Mouse (Mus musculus): ENCODE measurements at regions not wholly inside any gene's neighbourhood (a gene's known extent, or its start where the extent isn't known, plus 50 kb on each side); places are given as distances from the start of the nearest gene placed in this dataset.
A peak's percentile ranks its signal among the peaks of the same experiment; 100 is the strongest.

DNA sequence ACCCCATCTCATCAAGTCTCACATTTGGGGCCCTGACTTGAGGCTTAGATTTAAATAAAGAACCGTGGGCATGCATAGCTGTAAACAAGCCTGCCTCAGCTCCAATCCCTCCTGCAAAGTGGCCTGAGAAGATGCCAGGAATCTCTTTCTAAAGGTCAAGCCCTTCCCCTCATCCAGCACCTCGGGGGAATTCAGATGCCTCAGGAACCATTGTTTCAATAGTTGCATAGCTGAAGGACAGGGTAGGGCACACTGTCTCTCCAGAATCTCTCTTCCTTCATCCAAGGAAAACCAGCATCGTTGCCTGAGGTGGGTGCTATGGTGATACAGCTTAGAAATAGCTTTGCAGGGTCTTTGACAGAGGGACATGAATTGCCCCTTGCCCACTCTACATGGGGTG, 154.4 kb downstream of the Thbs2 start:
- no peak for DNase-seq

DNA sequence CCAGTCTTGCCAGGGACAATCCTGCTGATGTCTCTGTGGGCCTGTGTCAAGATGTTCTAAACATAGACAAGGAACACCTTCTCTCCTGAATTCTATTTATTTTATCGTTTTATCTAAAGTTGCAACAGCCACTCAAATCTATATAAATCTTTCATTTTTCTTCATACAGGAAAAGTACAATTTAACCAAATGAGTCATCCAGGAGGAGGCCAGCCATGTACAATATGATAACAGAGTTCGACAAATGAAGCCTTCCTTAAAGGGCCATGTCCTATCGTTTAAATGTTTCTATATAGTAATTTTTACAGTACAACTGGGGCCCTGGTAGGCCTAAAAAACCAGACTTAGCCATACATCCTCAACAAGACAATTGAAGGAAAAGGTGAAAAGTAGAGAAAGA, 154.8 kb downstream of the Thbs2 start:
- DNase-seq: no peak

DNA sequence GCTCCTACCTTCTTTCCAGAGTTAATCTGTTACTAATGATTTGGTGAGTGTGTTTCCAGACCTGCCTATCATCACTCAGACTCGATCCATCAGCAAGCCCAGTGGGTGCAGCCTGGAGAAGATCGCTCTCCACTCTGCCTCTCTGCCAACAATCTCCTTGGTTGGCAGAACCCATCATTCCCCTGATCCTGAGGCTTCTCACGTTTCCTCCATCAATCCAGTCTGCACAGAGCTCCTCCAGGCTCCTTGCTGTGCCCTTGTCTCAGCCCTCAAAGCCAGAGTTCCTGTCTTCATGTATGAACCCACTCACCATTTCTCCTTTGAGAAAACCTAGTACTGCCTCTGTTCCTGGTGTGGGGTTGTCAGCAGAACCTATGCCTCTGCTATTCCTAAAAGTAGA, 155.5 kb downstream of the Thbs2 start:
- DNase-seq: no peak

- DNase-seq: no peak
These were observed 161.1 kb downstream of the Thbs2 start for GRCm38 (mm10) chr17:14532979-14533314.

- DNase-seq: no peak
These were observed 161.6 kb downstream of the Thbs2 start for GRCm38 (mm10) chr17:14532298-14532978.

- no peak for DNase-seq
These were observed 162.2 kb downstream of the Thbs2 start for GRCm38 (mm10) chr17:14531796-14532195.

DNA sequence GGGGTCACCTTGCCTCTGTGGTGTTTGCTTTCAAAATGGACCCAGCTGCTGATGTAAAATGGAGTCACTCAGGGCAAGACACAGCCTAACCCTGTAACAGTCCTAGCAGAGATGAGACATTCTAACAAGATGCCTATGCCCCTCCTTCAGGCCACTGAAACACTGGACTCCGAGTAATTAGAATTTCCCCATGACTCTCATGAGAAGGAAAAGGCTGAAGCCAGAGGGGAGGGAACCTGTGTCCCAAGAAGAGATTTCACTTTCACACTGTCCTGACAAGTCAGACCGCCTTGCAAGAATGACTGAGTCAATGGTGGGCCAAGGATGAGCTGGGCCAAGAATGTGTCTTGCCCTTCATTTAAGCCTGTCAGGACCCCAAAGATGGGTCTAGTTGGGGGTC, 166.3 kb downstream of the Thbs2 start:
- no peak for DNase-seq

DNA sequence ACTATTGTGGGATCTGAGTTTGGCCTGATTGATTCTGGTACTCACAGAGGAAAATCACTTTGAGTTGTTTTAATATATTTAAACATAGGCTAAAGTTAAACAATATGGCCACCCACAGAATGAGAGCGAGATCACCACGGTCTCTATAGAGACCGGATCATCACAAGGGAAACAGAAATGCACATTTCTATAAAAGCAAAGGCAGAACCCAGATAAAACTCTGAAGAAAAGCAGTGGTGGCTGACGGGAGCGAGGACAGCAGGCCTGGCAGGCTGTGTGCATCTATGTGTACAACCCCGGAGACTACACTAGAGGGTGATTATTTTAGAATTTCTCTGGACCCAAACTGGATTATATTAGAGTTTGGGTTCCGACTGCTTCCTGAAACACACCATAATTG, 168.8 kb downstream of the Thbs2 start:
- DNase-seq: no peak

DNA sequence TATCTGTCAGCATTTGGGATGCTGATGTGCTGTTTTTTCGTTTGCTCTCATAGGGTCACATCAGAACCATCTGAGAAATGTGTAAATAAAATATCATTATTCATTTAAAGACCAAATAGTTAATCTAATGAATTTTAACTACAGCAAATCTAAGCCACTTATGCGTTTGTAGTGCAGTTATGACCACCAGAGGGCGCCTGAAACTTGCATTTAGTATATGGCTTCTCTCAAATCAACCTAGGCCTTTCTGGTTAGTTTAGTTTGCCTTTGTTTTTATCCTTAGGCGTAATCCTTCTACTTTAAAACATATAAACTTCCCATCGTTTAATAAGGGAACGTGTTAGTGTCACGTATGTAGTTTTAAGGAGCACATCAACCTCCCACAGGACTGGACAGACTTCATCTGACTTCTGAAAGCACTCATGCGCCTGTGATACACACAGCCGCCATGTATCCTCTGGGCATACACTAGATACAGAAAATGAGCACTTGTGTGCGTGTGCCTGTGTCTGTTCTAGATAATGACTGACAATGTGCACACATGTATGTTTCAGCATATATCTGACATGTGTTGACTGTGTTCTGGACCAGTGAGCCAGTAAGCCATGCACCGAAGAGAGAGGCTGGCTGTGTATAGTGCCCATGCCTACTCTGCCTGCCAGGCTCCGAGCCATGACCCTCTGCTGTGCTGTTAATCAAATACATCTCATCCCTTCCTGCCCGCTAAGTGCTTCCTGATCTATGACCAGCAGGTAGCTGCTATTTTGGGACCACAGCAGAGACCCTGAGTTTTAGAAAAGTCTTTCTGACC, 169.4 kb downstream of the Thbs2 start:
- peak; percentile 85 for DNase-seq

GRCm38 (mm10) chr17:14522011-14522410, 172.0 kb downstream of the Thbs2 start:
- no peak for DNase-seq

GRCm38 (mm10) chr17:14520565-14520964, 173.5 kb downstream of the Thbs2 start:
- DNase-seq: peak; percentile 88

GRCm38 (mm10) chr17:14519367-14519766, 174.7 kb downstream of the Thbs2 start:
- DNase-seq: no peak

DNA sequence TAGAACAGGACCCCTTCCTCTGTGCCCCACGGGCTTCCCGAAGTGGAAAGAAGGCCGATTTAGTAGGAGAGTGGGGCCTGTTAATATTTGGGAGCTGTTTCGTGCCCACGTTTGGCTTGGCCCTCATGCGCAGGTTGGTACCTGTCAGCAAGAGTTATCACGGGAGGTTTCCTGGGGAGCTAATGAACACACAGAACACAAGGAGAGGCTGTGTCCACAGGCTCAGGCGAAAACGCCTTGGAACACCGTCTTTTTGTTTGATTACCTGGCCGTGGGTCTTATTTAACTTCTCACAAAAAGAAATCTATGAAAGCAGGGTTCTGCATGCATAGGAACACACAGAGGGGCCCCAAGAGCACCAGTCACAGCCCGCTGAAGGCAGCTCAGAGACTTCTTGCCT, 175.8 kb downstream of the Thbs2 start:
- no peak for DNase-seq

GRCm38 (mm10) chr17:14517368-14517767, 176.7 kb downstream of the Thbs2 start:
- DNase-seq: no peak

DNA sequence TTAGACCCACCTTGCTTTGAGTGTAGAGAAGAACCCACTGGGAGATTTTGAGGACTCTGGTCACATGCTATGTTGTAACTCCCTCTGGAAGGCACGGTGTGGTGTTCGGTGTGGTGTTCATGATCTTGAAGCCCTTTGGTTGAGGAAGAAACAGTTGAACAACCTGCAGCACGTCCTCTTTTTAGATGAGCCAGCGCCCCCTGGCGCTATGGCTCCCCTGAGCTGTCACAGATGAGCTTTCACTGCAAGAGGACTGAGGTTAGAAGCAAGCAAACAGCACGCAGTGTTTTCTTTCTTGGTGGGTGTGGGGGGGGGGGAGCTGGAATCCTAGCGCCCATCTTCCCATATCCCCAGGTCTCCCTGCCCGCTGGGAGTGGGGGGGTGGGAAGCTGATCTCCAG, 177.9 kb downstream of the Thbs2 start:
- DNase-seq: peak; percentile 85

DNA sequence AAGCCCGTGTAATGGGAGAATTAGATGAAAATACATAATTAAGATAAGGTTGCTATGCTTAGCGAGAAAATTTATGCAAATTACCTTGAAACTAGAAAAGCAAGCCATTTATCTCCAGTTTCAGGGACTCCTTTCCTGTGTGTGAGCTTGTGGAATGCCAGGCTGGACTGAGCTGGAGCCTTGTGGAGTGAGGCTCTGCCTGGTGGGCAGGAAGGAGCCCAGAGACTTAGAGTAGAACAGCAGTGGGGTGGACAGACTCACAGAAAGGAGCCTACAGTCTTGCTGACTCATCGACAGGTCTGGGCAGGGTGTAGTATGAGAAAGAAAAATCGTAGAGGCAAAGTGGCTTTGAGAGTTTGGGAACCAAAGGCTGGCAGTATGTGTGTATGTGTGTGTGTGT, 180.6 kb downstream of the Thbs2 start:
- no peak for DNase-seq

GRCm38 (mm10) chr17:14510486-14510885, 183.5 kb downstream of the Thbs2 start:
- DNase-seq: peak; percentile 33

- no peak for DNase-seq
These were observed 186.9 kb downstream of the Thbs2 start for GRCm38 (mm10) chr17:14507111-14507510.

DNA sequence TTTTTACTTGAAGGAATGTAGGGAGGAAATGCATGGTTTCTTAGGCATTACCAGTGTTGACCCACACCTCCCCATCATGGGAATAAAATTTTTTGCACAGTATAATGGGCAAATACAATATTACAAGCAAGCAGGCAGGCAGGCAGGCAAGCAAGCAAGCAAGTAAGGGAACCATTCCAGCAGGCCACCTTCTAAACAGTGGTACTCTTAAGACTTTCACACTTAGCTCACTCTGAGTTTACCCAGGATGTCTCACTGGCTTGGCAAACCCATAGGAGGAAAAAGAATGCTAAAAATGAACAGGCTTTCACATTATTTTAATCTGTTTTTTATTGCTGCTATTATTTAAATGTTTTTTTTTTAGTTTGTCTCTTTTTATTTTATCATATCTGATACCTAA, 187.9 kb downstream of the Thbs2 start:
- DNase-seq: no peak

DNA sequence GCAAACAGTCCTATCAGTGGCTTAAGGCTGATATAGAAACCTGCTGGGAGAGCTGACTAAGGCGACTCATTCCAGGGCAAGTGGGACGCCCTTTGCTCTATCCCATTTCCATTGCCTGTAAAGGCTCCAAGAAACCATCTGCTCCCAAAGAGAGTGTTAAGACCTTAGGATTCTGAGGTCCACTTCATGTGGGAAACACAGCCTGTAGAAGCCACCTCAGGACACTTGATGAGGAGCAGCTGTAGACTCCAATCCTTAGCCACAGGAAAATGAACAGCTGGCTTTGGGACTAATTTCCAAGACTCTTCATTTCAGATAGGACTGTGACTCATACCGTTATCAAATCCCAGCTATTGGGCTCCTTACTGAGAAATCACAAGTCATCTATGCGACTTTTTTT, 188.6 kb downstream of the Thbs2 start:
- peak; percentile 62 for DNase-seq

DNA sequence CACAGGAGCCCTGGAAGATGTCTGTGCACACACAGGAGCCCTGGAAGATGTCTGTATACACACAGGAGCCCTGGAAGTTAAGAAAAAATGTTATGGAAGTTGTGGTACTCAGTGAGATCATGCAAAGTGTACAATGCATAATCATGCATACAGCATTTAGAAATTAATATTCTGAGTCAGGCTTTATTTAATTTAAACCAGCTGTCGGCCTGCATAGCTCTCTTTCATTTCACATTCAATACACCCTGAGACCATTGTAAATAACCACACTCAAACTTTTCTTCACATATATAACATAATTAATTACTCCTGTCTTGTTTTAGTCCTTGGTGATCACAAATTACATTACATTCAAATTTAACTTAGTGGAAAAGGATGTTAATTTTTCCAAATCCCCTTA, 190.4 kb downstream of the Thbs2 start:
- no peak for DNase-seq

- no peak for DNase-seq
These were observed 192.7 kb downstream of the Thbs2 start for GRCm38 (mm10) chr17:14501341-14501740.

- no peak for DNase-seq
These were observed 196.9 kb downstream of the Thbs2 start for GRCm38 (mm10) chr17:14497086-14497485.

- DNase-seq: no peak
These were observed 200.2 kb downstream of the Thbs2 start for GRCm38 (mm10) chr17:14493751-14494320.
